Mouse (Mus musculus): ENCODE measurements around the gene Calm4. TPM values are rescaled to one million over a fixed set of nuclear protein-coding genes. Genes with fewer than 3 reads are reported as not detected.

The Calm4 gene
- total and polyA plus RNA-seq, 2 experiments from 2014 or later: not detected

GRCm38 (mm10) chr13:3856252-3856651, 18.7 kb downstream of the Calm4 start:
- no peak overlapping the region for H3K4me2 ChIP-seq (ENCODE audit: low read depth)
- no peaks in the 10 kb centered on the region for H3K4me1 ChIP-seq (ENCODE audit: insufficient read depth)
- no peak for ATAC-seq
- no peak overlapping the region for H3K27ac ChIP-seq (ENCODE audit: low read depth, low read length)
- H3K9ac ChIP-seq: no peak overlapping the region
- no peak overlapping the region for H3K4me3 ChIP-seq (ENCODE audit: low read depth, low read length)
- DNase-seq: no peak
- H3K9me3 ChIP-seq (ENCODE audit: low read length): no peaks in the 10 kb centered on the region
- WGBS: 92% methylated on average over 1 of the region's 1 CpGs
- H3K27me3 ChIP-seq (ENCODE audit: insufficient read depth, low read length): no peaks in the 10 kb centered on the region
- no peak for TF ChIP-seq CTCF (IDR thresholded peaks at IDR 0.05; ENCODE audit: low read depth)
- no peaks in the 10 kb centered on the region for H3K36me3 ChIP-seq (ENCODE audit: insufficient read depth)

- Histone ChIP-seq H3K4me1 (ENCODE audit: insufficient read depth) (no peaks in the 10 kb centered on the region), H3K36me3 (ENCODE audit: insufficient read depth) (no peaks in the 10 kb centered on the region), H3K27ac (ENCODE audit: low read depth, low read length) (no peak overlapping the region), H3K4me2 (ENCODE audit: low read depth) (no peak overlapping the region), H3K9ac (no peak overlapping the region), H3K9me3 (ENCODE audit: low read length) (no peaks in the 10 kb centered on the region), H3K4me3 (ENCODE audit: low read depth, low read length) (no peak overlapping the region), H3K27me3 (ENCODE audit: insufficient read depth, low read length) (no peaks in the 10 kb centered on the region)
- 92% methylated on average over 8 of the region's 8 CpGs for WGBS
- ATAC-seq: no peak
- TF ChIP-seq CTCF (IDR thresholded peaks at IDR 0.05; ENCODE audit: low read depth): no peak
- no peak for DNase-seq
Observed at GRCm38 (mm10) chr13:3861251-3861650, 23.7 kb downstream of the Calm4 start.

- 84% methylated on average over 3 of the region's 3 CpGs for WGBS
- Histone ChIP-seq H3K9ac (no peak overlapping the region), H3K4me3 (ENCODE audit: low read depth, low read length) (no peak overlapping the region), H3K27ac (ENCODE audit: low read depth, low read length) (no peak overlapping the region), H3K4me2 (ENCODE audit: low read depth) (no peak overlapping the region), H3K9me3 (ENCODE audit: low read length) (no peaks in the 10 kb centered on the region), H3K27me3 (ENCODE audit: insufficient read depth, low read length) (no peaks in the 10 kb centered on the region), H3K36me3 (ENCODE audit: insufficient read depth) (no peaks in the 10 kb centered on the region), H3K4me1 (ENCODE audit: insufficient read depth) (no peaks in the 10 kb centered on the region)
- TF ChIP-seq CTCF (IDR thresholded peaks at IDR 0.05; ENCODE audit: low read depth): no peak
- DNase-seq (no peak), ATAC-seq (no peak)
Observed at GRCm38 (mm10) chr13:3862325-3862724, 24.8 kb downstream of the Calm4 start.

- Histone ChIP-seq H3K27ac (ENCODE audit: low read depth, low read length) (no peak overlapping the region), H3K9ac (no peak overlapping the region), H3K36me3 (ENCODE audit: insufficient read depth) (no peaks in the 10 kb centered on the region), H3K9me3 (ENCODE audit: low read length) (no peaks in the 10 kb centered on the region), H3K4me3 (ENCODE audit: low read depth, low read length) (no peak overlapping the region), H3K4me1 (ENCODE audit: insufficient read depth) (no peaks in the 10 kb centered on the region), H3K4me2 (ENCODE audit: low read depth) (no peak overlapping the region), H3K27me3 (ENCODE audit: insufficient read depth, low read length) (no peaks in the 10 kb centered on the region)
- ATAC-seq: no peak
- no peak for DNase-seq
- 91% methylated on average over 10 of the region's 10 CpGs for WGBS
- no peak for TF ChIP-seq CTCF (IDR thresholded peaks at IDR 0.05; ENCODE audit: low read depth)
Observed at GRCm38 (mm10) chr13:3862922-3863580, 25.5 kb downstream of the Calm4 start.

GRCm38 (mm10) chr13:3865648-3866354, 28.2 kb downstream of the Calm4 start:
- Histone ChIP-seq H3K4me2 (ENCODE audit: low read depth) (no peak overlapping the region), H3K9ac (no peak overlapping the region), H3K4me3 (ENCODE audit: low read depth, low read length) (no peak overlapping the region), H3K4me1 (ENCODE audit: insufficient read depth) (no peaks in the 10 kb centered on the region), H3K27me3 (ENCODE audit: insufficient read depth, low read length) (no peaks in the 10 kb centered on the region), H3K36me3 (ENCODE audit: insufficient read depth) (no peaks in the 10 kb centered on the region), H3K9me3 (ENCODE audit: low read length) (no peaks in the 10 kb centered on the region), H3K27ac (ENCODE audit: low read depth, low read length) (no peak overlapping the region)
- 84% methylated on average over 14 of the region's 14 CpGs for WGBS
- no peak for TF ChIP-seq CTCF (IDR thresholded peaks at IDR 0.05; ENCODE audit: low read depth)
- ATAC-seq (no peak), DNase-seq (no peak)

- Histone ChIP-seq H3K27ac (ENCODE audit: low read depth, low read length) (no peak overlapping the region), H3K4me3 (ENCODE audit: low read depth, low read length) (no peak overlapping the region), H3K27me3 (ENCODE audit: insufficient read depth, low read length) (no peaks in the 10 kb centered on the region), H3K4me1 (ENCODE audit: insufficient read depth) (no peaks in the 10 kb centered on the region), H3K9me3 (ENCODE audit: low read length) (no peaks in the 10 kb centered on the region), H3K36me3 (ENCODE audit: insufficient read depth) (no peaks in the 10 kb centered on the region), H3K4me2 (ENCODE audit: low read depth) (no peak overlapping the region), H3K9ac (no peak overlapping the region)
- ATAC-seq (no peak), DNase-seq (no peak)
- WGBS: 89% methylated on average over 8 of the region's 8 CpGs
- TF ChIP-seq CTCF (IDR thresholded peaks at IDR 0.05; ENCODE audit: low read depth): no peak
Observed at GRCm38 (mm10) chr13:3866355-3867052, 28.9 kb downstream of the Calm4 start.

- WGBS: 85% methylated on average over 6 of the region's 6 CpGs
- ATAC-seq (no peak), DNase-seq (no peak)
- Histone ChIP-seq H3K27me3 (ENCODE audit: insufficient read depth, low read length) (no peaks in the 10 kb centered on the region), H3K4me3 (ENCODE audit: low read depth, low read length) (no peak overlapping the region), H3K36me3 (ENCODE audit: insufficient read depth) (no peaks in the 10 kb centered on the region), H3K9ac (no peak overlapping the region), H3K9me3 (ENCODE audit: low read length) (no peaks in the 10 kb centered on the region), H3K4me1 (ENCODE audit: insufficient read depth) (no peaks in the 10 kb centered on the region), H3K4me2 (ENCODE audit: low read depth) (no peak overlapping the region), H3K27ac (ENCODE audit: low read depth, low read length) (no peak overlapping the region)
- TF ChIP-seq CTCF (IDR thresholded peaks at IDR 0.05; ENCODE audit: low read depth): no peak
Observed at GRCm38 (mm10) chr13:3867158-3867557, 29.6 kb downstream of the Calm4 start.

Measured in forebrain, postnatal 0 days (tissue).